Mouse (Mus musculus) NIH3T3 (cell line): ENCODE data around the gene Myom1.

ENCODE experiments used
- DNase-seq: peaks from one replicate; pipeline ENCODE4 v3.0.0-alpha.2; 2012; ENCODE audit warnings: low read depth

Gene Myom1

DNA sequence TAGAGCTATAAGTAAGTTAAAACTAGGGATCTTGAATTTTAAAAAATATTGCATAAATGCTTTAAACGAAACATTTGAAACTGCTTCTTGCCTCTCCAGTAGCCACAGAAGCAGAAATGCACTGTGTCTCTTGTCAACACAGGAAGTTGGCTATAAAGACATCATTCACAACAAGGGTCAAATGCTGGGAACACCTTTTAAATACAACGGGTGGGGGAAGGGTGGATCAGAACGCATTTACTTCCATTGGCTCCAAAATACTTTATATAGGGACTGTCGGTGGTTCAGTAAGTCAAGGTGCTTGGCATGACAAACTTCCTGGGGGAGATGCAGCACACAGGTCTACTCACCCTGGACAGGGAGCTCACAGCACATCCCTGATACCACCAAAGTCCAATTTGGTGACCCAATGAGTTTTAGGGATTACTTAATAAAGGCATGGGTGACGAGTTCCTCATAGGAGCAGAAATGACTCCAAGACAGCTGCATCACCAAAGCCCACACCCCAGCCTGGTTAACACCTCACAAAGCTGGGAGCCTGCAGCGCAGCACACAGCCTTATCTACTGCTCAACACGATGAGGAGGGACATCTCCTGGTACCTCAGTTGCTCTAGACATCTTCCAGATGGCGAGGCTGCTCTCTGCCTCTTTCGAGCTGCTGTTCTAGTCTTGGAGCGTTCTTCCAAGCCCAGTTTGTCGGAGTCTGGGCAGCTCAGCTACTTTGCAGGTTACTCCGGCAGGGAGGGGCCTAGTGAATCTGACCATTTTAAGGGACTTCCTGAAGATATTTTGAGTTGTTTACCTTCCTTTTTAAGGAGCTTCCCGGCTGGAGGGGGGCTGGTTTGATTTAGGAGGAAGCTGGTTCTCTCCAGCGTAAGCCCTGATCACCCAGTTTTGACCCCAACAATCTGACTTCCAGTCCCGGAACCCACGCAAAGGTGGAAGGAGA lies 134.2 kb downstream of the Myom1 start:
- DNase-seq, result no peak

DNA sequence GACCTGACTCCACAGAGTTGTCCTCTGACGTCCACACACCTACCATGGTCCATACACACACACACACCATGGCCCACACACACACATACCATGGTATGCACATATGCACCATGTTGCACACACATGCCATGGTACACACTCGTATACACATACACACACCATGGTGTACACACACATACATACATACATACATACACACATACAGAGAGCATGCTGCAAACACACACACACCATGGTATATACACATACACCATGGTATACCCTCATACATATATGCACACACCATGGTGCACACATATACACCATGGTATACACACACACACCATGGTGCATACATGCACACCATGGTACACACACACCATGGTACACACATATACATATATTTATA lies 134.9 kb downstream of the Myom1 start:
- DNase-seq, result no peak

DNA sequence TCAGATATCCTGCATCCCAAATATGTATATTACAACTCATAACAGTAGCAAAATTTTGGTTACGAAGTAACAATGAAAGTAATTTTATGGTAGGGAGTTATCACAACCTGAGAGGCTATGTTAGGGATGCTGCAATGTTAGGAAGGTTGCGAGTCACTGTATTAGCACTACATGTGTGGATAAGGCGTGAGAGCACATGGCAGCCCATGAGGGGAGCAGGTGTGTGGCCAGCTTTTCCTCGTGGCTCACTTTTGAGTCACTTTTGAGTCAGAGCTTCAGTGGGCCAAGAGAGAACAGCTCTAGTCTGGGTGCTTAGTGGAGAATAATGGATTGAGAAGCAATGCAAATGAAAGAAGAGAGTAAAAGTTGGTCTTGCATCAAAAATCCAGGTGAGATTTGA lies 139.6 kb downstream of the Myom1 start:
- DNase-seq, result peak; percentile 65

- DNase-seq, result no peak
Observed at GRCm38 (mm10) chr17:71143155-71143554, 140.7 kb downstream of the Myom1 start.

GRCm38 (mm10) chr17:71144322-71145116 lies 142.1 kb downstream of the Myom1 start:
- no peak for DNase-seq

- no peak for DNase-seq
Observed at GRCm38 (mm10) chr17:71145248-71145961, 143.0 kb downstream of the Myom1 start.

GRCm38 (mm10) chr17:71153356-71153755 lies 150.9 kb downstream of the Myom1 start:
- no peak for DNase-seq

DNA sequence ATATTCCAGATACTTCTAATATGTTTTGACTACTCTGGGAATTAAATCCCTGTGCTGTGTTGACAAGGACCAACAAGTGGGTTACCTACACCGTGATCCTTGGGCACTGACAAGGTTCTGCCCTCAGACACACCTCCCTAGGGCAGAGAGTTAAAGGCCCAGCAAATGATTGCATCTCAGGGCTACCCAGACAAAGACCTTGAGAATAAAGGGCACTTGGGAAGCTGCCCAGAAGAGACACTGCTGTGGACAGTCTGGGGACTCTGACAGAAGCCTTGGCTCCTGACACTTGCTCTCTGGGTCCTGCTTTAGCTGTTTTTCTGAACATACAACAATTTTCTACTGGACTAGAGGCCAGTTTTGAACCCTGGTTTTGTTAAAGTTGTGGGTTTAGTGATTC lies 152.8 kb downstream of the Myom1 start:
- no peak for DNase-seq

GRCm38 (mm10) chr17:71159152-71159567 lies 156.7 kb downstream of the Myom1 start:
- DNase-seq, result peak; percentile 30

- DNase-seq, result no peak
Observed at GRCm38 (mm10) chr17:71159720-71160119, 157.3 kb downstream of the Myom1 start.

- no peak for DNase-seq
Observed at GRCm38 (mm10) chr17:71160244-71160995, 158.0 kb downstream of the Myom1 start.

GRCm38 (mm10) chr17:71164991-71165390 lies 162.6 kb downstream of the Myom1 start:
- DNase-seq, result peak; percentile 88

DNA sequence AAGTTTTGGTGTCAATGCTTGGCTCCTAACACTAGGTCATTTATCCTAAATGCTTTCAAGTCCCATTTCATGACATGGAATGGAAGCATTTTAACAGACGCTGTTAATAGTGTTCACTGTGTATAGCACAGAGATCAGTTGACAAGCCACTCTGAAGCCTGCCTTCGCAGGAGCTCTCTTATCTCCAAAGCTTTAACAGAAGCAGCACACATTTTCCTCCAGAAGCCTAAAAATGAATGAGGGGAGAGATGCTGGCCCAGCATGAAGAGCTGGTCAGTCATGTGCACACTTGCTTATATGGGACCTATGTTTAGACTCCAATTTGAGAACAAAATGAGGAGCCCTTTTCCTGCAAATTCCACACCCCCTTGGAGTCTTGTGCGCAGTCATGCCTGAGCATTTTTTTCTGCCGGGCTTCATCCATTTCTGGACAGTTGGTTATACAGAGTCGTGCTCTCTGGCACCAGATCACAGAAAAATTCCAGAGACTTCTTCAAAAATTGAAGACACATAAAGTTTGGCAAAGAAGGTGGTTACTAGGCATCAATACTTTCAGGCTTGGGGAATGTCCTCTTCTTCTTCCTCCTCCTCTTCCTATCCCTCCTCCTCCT lies 165.9 kb downstream of the Myom1 start:
- no peak for DNase-seq

- DNase-seq, result no peak
Observed at GRCm38 (mm10) chr17:71168846-71169245, 166.4 kb downstream of the Myom1 start.

- no peak for DNase-seq
Observed at GRCm38 (mm10) chr17:71169639-71170038, 167.2 kb downstream of the Myom1 start.

- no peak for DNase-seq
Observed at GRCm38 (mm10) chr17:71171161-71171560, 168.7 kb downstream of the Myom1 start.
